Mouse (Mus musculus) cerebellum, adult 9-11 months (tissue): Measurements from ENCODE around the gene Rap1gap2.

Source experiments
- DNase-seq: peaks from one replicate; pipeline ENCODE4 v3.0.0; 2022

Rap1gap2 gene

GRCm38 (mm10) chr11:74499058-74499457 lies 111.7 kb downstream of the Rap1gap2 start:
- no peak for DNase-seq

DNA sequence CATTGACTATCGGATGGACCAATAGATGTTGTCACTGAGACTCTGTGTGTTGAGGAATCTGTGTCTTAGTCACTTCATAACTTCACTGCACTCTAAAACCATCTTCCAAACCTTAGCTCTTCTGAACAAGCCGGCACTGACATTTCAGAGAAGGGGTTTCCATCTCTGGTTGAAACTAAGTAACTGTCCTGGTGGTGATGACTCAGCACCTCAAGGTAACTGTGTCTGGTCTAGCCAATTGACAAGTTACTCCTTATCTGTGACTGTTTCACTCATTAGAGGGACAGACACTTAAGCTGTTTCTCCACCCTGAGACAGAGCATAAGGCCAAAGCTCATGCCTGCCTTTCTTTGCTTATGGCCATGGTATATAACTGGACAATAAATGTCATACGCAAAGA lies 114.1 kb downstream of the Rap1gap2 start:
- no peak for DNase-seq

- DNase-seq: no peak
Measured at GRCm38 (mm10) chr11:74493936-74494335, 116.8 kb downstream of the Rap1gap2 start.

- no peak for DNase-seq
Measured at GRCm38 (mm10) chr11:74493172-74493862, 117.4 kb downstream of the Rap1gap2 start.

DNA sequence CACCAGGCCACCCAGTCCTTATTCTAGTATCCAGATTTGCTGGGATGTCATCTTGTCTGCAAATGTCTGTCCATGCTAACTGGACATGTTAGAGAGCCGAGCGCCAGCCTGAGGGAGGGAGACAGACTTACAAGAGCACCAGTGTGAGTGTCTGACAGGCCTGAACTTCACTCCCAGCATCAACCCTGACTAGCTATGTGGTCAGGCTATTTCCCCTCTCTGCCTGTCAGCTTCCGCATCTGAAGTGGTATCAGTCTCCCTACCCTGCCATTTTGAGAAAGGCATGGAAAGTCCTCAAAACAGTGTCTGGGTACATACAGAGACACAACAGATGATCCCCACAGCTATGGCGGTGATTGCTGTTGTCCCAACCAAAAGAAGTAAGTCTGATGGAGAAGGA lies 119.6 kb downstream of the Rap1gap2 start:
- DNase-seq: no peak

DNA sequence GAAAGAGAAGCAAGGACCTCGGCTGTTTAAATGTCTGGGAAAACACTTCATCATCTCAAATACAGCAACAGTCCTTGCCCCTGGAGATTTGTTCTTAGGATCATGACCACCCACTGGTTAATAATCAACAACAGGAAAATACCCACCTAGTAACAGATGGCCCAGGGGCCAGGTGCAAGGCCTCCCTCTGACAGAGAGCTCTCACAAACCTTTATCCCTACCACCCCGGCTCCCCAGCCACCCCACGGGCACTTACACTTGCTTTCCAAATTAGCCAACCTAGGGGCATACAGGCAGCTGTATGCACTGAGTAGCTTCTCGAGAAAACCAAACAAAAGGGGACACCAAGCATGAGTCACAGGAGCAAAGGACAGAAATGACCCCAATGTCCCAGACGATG lies 121.5 kb downstream of the Rap1gap2 start:
- DNase-seq: peak; percentile 44

DNA sequence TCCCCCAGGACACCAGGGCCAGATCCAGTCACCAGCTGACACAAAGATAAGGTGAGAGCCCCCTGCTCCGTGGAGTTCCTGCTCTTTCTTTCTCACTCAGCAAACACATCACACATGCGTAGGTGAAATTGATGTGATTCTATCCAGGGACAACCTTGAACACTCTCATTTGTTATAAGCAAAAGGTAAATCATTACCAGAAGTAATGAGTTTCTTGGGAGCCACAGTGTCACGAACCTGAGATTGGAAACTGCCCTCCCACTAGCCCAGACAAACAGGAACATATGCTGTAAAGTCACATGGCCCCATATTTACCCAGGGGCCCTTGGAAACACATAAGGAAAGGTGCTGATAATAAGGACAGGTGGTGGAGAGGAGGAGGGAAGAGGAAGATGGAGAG lies 122.8 kb downstream of the Rap1gap2 start:
- no peak for DNase-seq

DNA sequence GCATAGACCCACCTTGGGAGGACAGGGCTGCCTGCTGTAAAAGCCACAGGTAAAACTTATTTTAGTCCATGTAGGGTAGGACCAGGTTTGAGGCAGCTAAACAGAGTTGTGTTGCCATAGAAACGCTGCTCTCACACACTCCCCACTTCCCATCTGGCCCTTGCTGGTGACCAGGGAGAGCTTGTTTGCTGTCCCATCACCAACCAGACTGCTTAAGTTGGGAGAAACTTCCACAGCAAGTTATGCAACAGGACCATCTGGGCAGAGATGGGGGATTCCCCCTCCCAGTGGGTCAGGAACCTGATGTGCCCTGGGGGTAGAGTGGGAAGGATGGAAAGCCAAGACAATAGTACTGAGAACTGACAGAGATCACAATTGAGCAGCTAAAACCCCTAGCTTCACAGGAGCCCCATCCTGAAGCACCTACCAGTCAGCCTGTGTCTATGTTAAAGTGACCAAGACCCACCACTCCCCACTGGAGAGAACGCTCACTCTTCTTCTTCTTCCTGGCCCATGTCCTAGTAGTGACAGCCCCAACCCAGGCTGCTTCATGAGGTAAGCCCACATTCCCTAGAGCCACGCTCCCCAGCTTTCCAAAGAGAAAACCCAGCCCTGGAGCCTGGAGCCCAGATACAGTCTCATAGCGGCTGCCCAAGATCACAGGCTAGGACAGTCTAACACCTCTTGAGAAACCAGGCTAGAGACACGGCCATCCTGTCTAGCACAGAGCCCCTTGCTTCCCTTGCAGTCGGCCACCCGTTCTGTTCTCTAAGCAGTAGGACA lies 125.1 kb downstream of the Rap1gap2 start:
- DNase-seq: no peak

DNA sequence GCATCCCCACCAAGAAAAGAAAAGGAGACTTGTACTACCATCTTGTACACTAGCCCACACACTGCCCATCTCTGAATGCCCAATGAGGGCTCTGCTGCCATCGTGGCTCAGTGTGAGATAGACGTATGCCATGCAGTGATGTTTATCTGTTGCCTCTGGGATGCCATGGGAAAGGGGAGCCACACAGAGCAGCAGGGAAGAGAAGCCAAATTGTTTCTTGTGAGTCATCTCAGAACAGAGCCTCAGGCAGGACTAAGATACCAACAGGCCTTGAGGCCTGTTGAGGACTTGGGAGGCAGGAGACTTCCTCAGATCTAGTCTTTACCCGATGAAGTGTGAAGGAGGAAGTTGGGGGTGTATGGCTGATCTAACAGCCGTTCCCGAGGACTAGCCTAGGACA lies 126.8 kb downstream of the Rap1gap2 start:
- DNase-seq: no peak

DNA sequence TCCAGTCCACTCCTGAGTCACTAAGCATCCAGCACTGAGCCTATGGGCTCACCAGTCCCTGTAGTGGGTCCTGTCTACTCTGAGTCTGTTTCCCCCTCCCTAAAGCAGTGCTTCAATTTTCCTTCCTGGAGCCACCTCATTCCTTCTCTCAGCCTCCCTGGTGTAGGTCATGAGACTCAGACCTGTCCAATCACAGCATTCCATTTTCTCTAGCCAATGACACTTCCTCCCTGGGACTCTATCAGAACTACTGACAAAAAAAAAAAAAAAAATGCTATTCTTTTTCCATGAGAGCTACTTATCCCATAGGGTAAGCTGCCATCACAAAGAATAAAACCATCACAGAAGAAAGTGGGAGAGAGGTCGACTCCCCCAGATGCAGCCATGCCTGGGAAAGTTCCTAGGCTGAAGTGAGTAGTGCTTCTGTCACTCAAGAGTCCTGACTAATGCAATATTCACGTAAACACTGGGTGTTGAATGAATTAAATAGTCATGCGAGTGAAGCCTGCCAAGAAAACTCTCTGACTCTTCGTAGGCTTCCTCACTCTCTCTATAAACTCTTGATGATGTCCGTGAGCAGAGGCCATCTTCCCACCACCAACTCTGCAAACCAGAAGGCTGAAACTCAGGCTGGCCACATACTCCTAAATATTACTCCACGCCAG lies 127.4 kb downstream of the Rap1gap2 start:
- DNase-seq: no peak

GRCm38 (mm10) chr11:74481797-74482196 lies 128.9 kb downstream of the Rap1gap2 start:
- no peak for DNase-seq

DNA sequence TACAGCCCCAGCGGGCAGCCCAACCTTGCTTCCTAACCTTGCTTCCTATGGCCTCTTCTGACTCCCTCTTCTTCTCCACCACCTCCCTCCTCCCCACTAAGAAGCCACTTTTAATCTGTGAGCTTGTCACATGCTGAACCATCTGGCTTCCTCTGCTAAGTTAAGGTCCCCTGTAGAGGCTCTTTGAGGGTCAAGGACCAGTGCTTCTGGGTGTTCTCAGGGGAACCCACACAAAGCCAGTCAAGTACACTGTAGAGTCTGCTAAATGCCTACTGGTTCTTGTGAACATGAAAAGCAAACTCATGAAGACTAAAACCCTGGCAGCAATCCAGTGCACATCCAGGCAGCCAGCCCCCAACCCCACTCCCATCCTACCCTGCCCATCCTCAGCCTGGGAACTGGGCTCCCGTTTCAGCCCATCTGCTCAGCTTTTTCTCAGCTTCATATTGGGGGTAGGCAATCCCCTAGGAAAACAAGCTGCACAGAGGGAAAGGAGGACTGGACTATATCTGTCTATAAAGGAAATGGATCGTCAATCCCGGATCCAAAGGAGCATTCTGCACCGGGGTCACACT lies 130.9 kb downstream of the Rap1gap2 start:
- no peak for DNase-seq

DNA sequence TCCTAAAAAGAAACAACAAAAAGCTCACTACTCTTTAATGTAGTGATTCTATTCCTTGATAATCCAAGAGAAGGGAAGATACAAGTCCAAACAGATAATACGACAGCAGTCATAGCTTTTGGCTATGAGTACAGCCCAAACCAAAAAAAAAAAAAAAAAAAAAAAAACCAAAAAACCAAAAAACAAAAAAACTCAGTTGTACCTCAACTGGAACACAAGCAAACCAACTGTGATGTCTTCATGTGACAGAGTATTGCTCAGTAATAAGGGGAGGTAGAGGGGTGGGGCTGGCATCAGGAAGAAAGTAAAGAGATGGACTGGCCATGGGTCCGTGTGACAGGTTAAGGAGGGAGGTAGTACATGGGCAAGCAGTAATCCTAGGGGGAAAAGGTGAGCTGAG lies 131.8 kb downstream of the Rap1gap2 start:
- DNase-seq: no peak

DNA sequence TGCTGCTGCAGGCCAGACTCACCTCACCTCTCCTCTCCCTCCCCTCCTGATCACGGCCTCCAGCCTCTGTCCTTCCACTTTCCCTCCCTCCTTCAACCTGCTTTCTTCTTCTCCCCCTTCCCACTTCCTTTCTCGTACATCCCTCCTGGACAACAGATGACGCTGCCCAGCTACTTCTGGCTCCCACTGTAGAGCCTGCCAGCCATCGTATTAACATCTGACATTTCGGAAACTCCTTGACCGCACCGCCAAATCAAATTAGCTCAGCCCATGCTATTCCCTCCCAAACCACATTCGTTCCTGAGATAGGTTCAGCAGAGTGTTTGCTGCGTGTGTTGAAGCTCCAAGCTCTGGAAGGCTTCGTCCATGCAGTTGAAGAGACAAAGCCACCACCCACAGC lies 138.0 kb downstream of the Rap1gap2 start:
- no peak for DNase-seq

- no peak for DNase-seq
Measured at GRCm38 (mm10) chr11:74468195-74468594, 142.5 kb downstream of the Rap1gap2 start.

DNA sequence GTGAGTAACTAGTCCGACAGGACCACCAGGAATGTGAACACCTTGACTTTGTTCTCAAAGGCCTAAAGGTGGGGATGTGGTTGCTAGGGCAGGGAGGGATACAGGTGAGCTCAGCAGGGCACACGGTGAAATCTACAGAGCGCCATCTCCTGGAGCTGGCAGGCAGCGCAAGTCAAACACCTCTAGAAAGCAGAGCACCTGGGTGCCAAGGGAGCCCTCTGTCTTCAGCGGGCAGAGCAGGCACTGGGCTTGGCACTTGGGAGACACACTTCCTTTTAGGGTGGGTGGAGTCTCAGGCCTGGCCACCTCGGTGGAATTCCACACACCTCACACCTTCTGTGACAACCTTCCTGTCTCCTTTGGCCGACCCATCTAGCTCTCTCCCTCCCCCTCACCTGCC lies 145.0 kb downstream of the Rap1gap2 start:
- DNase-seq: no peak

- no peak for DNase-seq
Measured at GRCm38 (mm10) chr11:74464181-74464977, 146.3 kb downstream of the Rap1gap2 start.

DNA sequence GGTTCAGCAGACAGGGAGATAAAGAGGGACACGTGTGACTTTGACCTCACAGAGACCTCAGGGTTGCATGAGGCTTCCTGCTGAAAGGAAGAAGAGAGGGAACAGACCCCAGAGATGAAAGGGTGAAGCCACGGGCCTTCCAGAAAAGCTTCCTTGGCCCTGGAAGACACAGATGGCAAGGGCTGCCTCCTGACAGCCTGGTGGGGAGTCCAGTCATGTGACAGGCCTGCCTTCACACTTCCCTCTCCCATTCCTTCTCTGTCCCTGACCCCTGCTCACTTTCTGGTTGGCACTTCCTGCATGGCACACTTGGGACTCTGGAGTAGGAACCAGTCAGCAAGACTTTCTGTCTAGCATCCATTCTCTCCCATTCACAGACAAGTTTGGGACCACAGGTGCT lies 148.1 kb downstream of the Rap1gap2 start:
- DNase-seq: peak; percentile 50

DNA sequence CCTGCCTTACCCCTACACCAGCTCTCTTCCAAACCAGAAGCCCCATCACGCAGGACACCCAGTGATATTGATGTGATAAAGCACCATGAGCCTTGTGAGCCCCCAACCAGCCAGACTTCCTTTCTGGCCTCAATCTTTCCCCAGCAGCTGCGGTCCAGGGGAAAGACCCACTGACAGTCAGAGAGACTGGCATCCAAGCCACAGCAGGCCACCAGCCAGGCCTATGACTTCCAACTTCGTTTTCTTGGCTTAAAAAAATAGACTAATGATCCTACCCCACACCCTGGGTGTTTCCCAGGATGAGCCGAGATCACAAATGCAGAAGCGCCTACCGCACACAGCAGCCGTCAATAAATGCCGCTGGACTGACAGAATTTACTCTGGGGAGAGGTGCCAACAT lies 151.1 kb downstream of the Rap1gap2 start:
- DNase-seq: no peak

DNA sequence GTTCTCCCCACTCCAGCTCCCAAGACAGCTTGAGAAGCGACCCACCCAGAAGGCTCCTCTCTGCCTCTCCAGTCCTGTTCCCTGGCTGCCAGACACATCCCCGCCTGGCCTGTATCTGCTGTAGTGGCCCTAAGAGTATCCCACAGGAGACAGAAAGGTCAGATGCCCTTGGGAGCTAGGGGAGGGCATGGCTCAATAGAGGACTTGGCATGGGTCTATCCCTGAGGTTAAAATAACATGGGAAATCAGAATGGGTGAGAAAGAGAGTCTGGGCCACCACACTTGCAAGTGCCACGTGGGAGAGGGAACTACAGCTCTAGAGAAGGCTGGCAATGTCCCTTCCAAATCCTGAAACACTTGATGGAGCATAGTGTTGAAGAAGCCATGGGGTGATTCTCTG lies 152.3 kb downstream of the Rap1gap2 start:
- no peak for DNase-seq

DNA sequence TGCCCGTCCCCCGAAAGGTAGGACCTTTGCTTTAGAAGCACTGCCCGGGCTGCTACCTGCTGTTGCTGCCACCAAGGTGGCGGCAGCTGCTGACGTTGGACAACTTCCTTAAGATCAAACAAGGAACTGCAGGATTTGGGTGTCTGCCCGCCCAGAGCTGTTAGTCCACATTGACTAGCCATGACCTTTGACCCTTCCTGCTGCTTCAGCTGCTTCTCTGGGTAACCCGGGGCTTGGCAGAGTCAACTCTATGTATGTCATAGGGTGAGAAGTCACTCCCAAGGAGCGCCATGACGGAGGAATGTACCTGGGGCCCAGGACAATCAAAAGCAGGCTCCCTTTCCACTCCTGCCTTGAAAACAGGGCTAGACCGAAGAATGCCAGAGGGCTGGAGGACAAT lies 153.5 kb downstream of the Rap1gap2 start:
- DNase-seq: no peak

- DNase-seq: no peak
Measured at GRCm38 (mm10) chr11:74448556-74448955, 162.2 kb downstream of the Rap1gap2 start.

- peak; percentile 42 for DNase-seq
Measured at GRCm38 (mm10) chr11:74447991-74448403, 162.7 kb downstream of the Rap1gap2 start.
